Mouse (Mus musculus) CH12.LX (cell line): Measurements from ENCODE around the gene Nipsnap2.

Experiments used
- CTCF ChIP-seq, 2 experiments: IDR thresholded peaks in 1 of 2; conservative IDR thresholded peaks in 1 of 2; 2 replicates each; pipeline ENCODE4 v1.5.1; 2011 to 2012; ENCODE audit warnings: low read depth in 2 of 2, low read length in 2 of 2, improper control_type of control experiment in 1 of 2, inconsistent platforms in 1 of 2, mild to moderate bottlenecking in 1 of 2, moderate library complexity in 1 of 2
- E2F4 ChIP-seq: IDR thresholded peaks from 2 replicates; pipeline ENCODE4 v1.6.1; 2011; ENCODE audit warnings: low read depth, low read length, improper control_type of control experiment; ENCODE audit not compliant: insufficient replicate concordance
- EP300 ChIP-seq: IDR thresholded peaks from 2 replicates; pipeline ENCODE4 v1.6.1; 2011; ENCODE audit warnings: low read length, improper control_type of control experiment
- HCFC1 ChIP-seq: IDR thresholded peaks from 2 replicates; pipeline ENCODE4 v1.6.1; 2012; ENCODE audit warnings: low read depth, mild to moderate bottlenecking, inconsistent platforms, low read length, improper control_type of control experiment
- JUND ChIP-seq: conservative IDR thresholded peaks from 2 replicates; pipeline ENCODE4 v1.6.1; 2011; ENCODE audit warnings: low read depth, low read length, improper control_type of control experiment
- MAZ ChIP-seq: IDR thresholded peaks from 2 replicates; pipeline ENCODE4 v1.6.1; 2012; ENCODE audit warnings: low read depth, mild to moderate bottlenecking, inconsistent platforms, low read length, improper control_type of control experiment, moderate library complexity
- POLR2A ChIP-seq: IDR thresholded peaks from 2 replicates; pipeline ENCODE4 v1.6.1; 2011; ENCODE audit warnings: low read depth, mild to moderate bottlenecking, improper control_type of control experiment, low read length
- POLR2AphosphoS2 ChIP-seq: IDR thresholded peaks from 2 replicates; pipeline ENCODE4 v1.6.1; 2011; ENCODE audit warnings: low read depth, low read length, improper control_type of control experiment
- SMC3 ChIP-seq: IDR thresholded peaks from 2 replicates; pipeline ENCODE4 v1.6.1; 2011; ENCODE audit warnings: low read depth, low read length, improper control_type of control experiment
- UBTF ChIP-seq: IDR thresholded peaks from 2 replicates; pipeline ENCODE4 v1.6.1; 2012; ENCODE audit warnings: low read depth, mild to moderate bottlenecking, inconsistent platforms, low read length, improper control_type of control experiment, moderate library complexity
- ZC3H11A ChIP-seq: IDR thresholded peaks from 2 replicates; pipeline ENCODE4 v1.6.1; 2012; ENCODE audit warnings: low read depth, mild to moderate bottlenecking, inconsistent platforms, low read length, improper control_type of control experiment
- ZNF384 ChIP-seq: IDR thresholded peaks from 2 replicates; pipeline ENCODE4 v1.6.1; 2012; ENCODE audit warnings: low read depth, low read length, improper control_type of control experiment, inconsistent platforms

- TF ChIP-seq JUND (no peak), E2F4 (no peak), POLR2A (no peak), HCFC1 (no peak), SMC3 (no peak), ZC3H11A (no peak), CTCF (conservative IDR thresholded peaks at IDR 0.05 in 1 of 2, IDR thresholded peaks at IDR 0.05 in 1 of 2; ENCODE audit: low read depth in 2 of 2, low read length in 2 of 2) (no peak; a peak in 1 of 4 replicates), MAZ (no peak), POLR2AphosphoS2 (no peak), EP300 (no peak), UBTF (no peak), ZNF384 (no peak)
Observed at GRCm38 (mm10) chr5:129785235-129785870, 60.5 kb downstream of the Nipsnap2 start.
